Mouse (Mus musculus) hindbrain, postnatal 0 days (tissue): ENCODE results near the gene Rarres2. TPM values are rescaled to one million over a fixed set of nuclear protein-coding genes. Genes with fewer than 3 reads are reported as not detected.

ENCODE experiments used
- ATAC-seq: fragments of 200-750 bp; cut with Nextera tagmentation; 2 replicates; pipeline ENCODE4 v1.8.0; 2017; ENCODE audit warnings: mild to moderate bottlenecking, moderate TSS enrichment, moderate library complexity
- DNase-seq: peaks from one replicate; pipeline ENCODE4 v3.0.0-alpha.2; 2015; ENCODE audit warnings: low spot score
- H3K27ac ChIP-seq: fragments of 300-500 bp; sonication (generic); 2 replicates; pipeline ENCODE4 v1.5.1; 2014; ENCODE audit warnings: mild to moderate bottlenecking
- H3K27me3 ChIP-seq: fragments of 300-500 bp; sonication (generic); 2 replicates; pipeline ENCODE4 v1.6.1; 2014; ENCODE audit warnings: low read length, mixed read lengths; ENCODE audit not compliant: insufficient read depth
- H3K36me3 ChIP-seq: fragments of 300-500 bp; sonication (generic); 2 replicates; pipeline ENCODE4 v1.6.1; 2014; ENCODE audit warnings: low read length, mixed read lengths; ENCODE audit not compliant: insufficient read depth
- H3K4me1 ChIP-seq: fragments of 300-500 bp; sonication (generic); 2 replicates; pipeline ENCODE4 v1.6.1; 2014; ENCODE audit warnings: antibody characterized with exemption, low read length, mixed read lengths; ENCODE audit not compliant: insufficient read depth
- H3K4me2 ChIP-seq: fragments of 300-500 bp; sonication (generic); 2 replicates; pipeline ENCODE4 v1.6.1; 2014; ENCODE audit warnings: low read depth, mild to moderate bottlenecking, low read length, moderate library complexity, mixed read lengths
- H3K4me3 ChIP-seq: fragments of 300-500 bp; sonication (generic); 2 replicates; pipeline ENCODE4 v1.5.1; 2014; ENCODE audit warnings: low read length
- H3K9ac ChIP-seq: fragments of 300-500 bp; sonication (generic); replicated peaks from 2 replicates; pipeline ENCODE4 v1.6.1; 2014; ENCODE audit warnings: mild to moderate bottlenecking, low read length, moderate library complexity, mixed read lengths
- H3K9me3 ChIP-seq: fragments of 300-500 bp; sonication (generic); 2 replicates; pipeline ENCODE4 v1.6.1; 2016; ENCODE audit warnings: low read length, mixed read lengths
- CTCF ChIP-seq: IDR thresholded peaks from 2 replicates; pipeline ENCODE4 v1.5.1; 2016; ENCODE audit warnings: antibody characterized with exemption, control low read depth, low read depth
- WGBS: fragments of 180-500 bp; shearing (Covaris S2); extraction: QIAGEN DNeasy Blood & Tissue Kit; methylation state at CpG from one replicate; pipeline ENCODE4 v1.1.7; 2014; 5-methylcytosine and 5-hydroxymethylcytosine counted together
- polyA plus RNA-seq: library from polyadenylated mRNA; unstranded; fragments of >200 nt; fragmentation: Nextera tagmentation; extraction: Ambion mirVana; gene quantifications from 2 replicates; pipeline ENCODE4 v1.2.1, GENCODE M21; 2015
- total RNA-seq: library from RNA; depleted of rRNA; stranded (reverse); fragments of >200 nt; gene quantifications from 2 replicates; pipeline ENCODE4 v1.2.3, GENCODE M21; 2014

Gene Rarres2
- total and polyA plus RNA-seq, 2 experiments from 2014 or later = 4.3 to 10.4 TPM

DNA sequence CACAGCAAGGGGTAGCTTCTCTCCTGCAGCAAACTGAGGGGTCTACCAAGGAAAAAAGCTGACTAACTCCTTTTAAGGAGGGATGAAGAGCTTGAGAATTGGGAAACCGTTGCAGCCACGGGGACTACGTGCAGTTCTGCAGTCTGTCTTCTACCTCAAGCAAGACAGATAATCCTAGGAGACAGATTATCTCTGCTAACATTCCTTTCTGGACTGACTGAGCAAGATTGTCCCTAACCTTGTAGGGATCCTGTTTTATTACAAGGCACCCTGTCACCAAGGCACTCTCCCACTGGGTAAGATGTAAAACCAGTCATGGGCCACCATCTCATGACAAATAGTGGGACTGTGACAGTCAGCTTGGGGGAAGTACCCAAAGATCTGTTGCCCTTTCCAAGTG lies 8.7 kb upstream of the Rarres2 start:
- DNase-seq = no peak
- H3K36me3 ChIP-seq = no peaks in the 10 kb centered on the region
- no peaks in the 10 kb centered on the region for H3K27me3 ChIP-seq
- H3K4me1 ChIP-seq = no peaks in the 10 kb centered on the region
- no peak for TF ChIP-seq CTCF
- H3K9me3 ChIP-seq = no peaks in the 10 kb centered on the region
- H3K4me3 ChIP-seq = no peak overlapping the region
- H3K27ac ChIP-seq = no peak overlapping the region
- WGBS = 31% methylated on average over 3 of the region's 3 CpGs
- no peak overlapping the region for H3K9ac ChIP-seq
- H3K4me2 ChIP-seq = no peak overlapping the region
- no peak for ATAC-seq

DNA sequence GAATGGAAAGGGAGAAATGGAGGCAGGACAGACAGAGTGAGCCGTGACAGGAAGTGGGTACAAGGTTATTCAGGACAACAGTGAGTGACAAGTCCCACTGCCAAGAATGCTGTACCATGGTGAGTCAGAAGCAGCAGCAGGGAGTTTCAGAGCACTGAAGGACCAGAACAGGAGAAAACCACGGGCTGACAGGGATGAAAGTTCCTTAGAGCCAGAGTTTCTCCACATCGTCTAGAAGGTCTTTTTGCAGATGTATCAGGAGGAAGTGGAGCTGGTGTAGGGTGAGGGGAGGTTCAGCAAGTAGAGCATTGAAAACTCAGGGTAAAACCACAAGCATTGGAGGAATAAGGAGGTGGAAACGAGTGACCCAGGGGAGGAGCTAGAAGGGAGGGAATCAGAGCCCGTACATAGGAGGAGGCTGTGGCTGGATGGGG lies 6.6 kb upstream of the Rarres2 start:
- ATAC-seq (no peak), DNase-seq (no peak)
- no peaks in the 10 kb centered on the region for H3K4me1 ChIP-seq
- TF ChIP-seq CTCF = no peak
- no peak overlapping the region for H3K9ac ChIP-seq
- no peak overlapping the region for H3K27ac ChIP-seq
- no peaks in the 10 kb centered on the region for H3K36me3 ChIP-seq
- no peaks in the 10 kb centered on the region for H3K9me3 ChIP-seq
- H3K4me2 ChIP-seq = no peak overlapping the region
- no peak overlapping the region for H3K4me3 ChIP-seq
- no peaks in the 10 kb centered on the region for H3K27me3 ChIP-seq
- 34% methylated on average over 5 of the region's 5 CpGs for WGBS

DNA sequence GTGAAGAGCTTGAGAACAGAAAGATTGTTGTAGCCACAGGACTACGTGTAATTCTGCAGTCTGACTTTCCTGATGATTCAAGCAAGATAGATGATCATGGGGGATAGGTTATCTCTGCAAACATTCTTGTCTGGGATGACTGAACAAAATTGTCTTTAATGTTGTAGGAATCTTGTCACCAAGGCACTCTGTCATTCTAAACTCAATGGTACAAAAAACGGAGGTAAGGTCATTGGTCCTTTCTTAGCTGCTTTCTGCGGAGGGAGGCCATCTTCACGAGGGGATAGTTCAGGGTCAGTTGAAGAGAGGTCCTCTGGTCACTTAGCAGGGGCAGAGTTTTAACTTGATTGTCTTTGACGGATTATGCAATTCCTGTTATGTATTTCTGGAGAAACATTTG lies 6.1 kb upstream of the Rarres2 start:
- 64% methylated on average over 5 of the region's 5 CpGs for WGBS
- ATAC-seq = no peak

DNA sequence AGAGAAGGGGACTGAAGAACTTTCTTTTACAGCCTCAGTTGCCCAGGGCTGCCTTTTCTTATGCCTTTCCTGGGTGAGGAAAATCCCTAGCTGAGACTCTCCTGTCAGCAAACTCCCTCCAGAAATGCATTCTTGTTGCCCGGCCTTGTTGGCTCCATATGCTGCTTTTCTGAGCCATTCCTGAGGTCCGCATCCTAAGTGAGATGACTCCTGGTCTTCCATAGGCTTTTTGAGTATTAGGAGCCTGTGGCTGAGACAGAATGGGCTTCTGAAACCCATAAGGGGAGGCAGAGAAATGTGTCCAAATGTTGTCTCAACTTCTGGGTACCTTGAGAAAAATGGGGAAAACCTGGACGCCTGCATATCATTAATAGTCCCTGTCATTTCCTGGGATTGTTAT lies 1.4 kb upstream of the Rarres2 start:
- H3K36me3 ChIP-seq = no peaks in the 10 kb centered on the region
- H3K9me3 ChIP-seq = no peaks in the 10 kb centered on the region
- DNase-seq (no peak), ATAC-seq (no peak)
- H3K4me3 ChIP-seq = no peak overlapping the region
- no peak for TF ChIP-seq CTCF
- H3K4me1 ChIP-seq = no peaks in the 10 kb centered on the region
- H3K27me3 ChIP-seq = no peaks in the 10 kb centered on the region
- WGBS = 79% methylated on average over 3 of the region's 3 CpGs
- no peak overlapping the region for H3K27ac ChIP-seq
- H3K9ac ChIP-seq = no peak overlapping the region
- no peak overlapping the region for H3K4me2 ChIP-seq

More for the DNA sequence above, 6.1 kb upstream of the Rarres2 start:
- Histone ChIP-seq H3K4me2 (no peak overlapping the region), H3K36me3 (no peaks in the 10 kb centered on the region), H3K4me1 (no peaks in the 10 kb centered on the region), H3K9me3 (no peaks in the 10 kb centered on the region), H3K4me3 (no peak overlapping the region), H3K27me3 (no peaks in the 10 kb centered on the region), H3K27ac (no peak overlapping the region), H3K9ac (no peak overlapping the region)
- TF ChIP-seq CTCF = no peak
- DNase-seq = no peak

DNA sequence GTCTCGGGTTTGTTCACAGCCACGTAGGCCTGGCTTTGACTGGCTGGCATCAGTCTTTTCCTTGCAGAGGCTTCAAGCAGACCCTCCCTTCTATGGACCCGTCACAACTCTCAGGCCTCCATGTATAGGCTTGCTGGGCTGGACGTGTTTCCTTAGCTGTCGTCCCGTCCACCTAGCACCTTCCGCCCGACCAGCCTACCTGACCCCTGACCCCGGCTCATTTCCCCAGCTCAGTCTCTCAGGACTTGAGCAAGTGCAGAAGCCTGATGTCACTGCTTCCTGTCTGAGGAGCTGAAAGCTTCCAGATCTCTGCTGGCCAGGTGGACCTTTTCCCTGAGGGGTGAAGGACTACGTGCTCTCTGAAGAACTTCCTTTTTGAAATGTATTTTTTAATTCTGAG lies 691 bp upstream of the Rarres2 start:
- Histone ChIP-seq H3K36me3 (no peaks in the 10 kb centered on the region), H3K27me3 (no peaks in the 10 kb centered on the region), H3K4me2 (no peak overlapping the region), H3K9ac (no peak overlapping the region), H3K27ac (no peak overlapping the region), H3K4me1 (no peaks in the 10 kb centered on the region; the same call in 1 of the 2 replicates), H3K9me3 (no peaks in the 10 kb centered on the region), H3K4me3 (no peak overlapping the region)
- no peak for DNase-seq
- 73% methylated on average over 10 of the region's 10 CpGs for WGBS
- no peak for TF ChIP-seq CTCF
- no peak for ATAC-seq

DNA sequence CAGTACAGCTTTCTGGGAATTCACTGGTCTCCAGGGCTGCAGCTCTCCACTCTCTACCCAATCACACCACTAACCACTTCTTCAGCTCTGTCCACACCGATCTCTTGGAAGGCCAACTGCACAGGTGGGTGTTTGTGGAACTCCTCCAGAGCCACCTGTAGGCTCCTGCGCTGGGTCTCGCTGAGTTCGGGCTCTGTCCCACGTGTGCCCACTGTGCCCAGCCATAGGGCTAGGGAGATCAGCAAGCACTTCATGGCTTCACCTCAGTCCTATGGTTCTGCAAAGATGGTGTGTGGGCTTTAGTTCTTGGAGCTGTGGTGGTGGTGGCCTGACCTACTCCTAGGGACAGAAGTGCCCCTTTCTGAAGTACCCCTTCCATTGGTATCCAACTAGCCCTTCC lies 575 bp downstream of the Rarres2 start:
- Histone ChIP-seq H3K27me3 (no peaks in the 10 kb centered on the region), H3K4me2 (no peak overlapping the region), H3K4me1 (no peaks in the 10 kb centered on the region; the same call in 1 of the 2 replicates), H3K9me3 (no peaks in the 10 kb centered on the region), H3K9ac (no peak overlapping the region), H3K4me3 (no peak overlapping the region), H3K27ac (no peak overlapping the region; the same call in 1 of the 2 replicates), H3K36me3 (no peaks in the 10 kb centered on the region)
- DNase-seq = no peak
- WGBS = 89% methylated on average over 5 of the region's 5 CpGs
- no peak for ATAC-seq
- no peak for TF ChIP-seq CTCF

- Histone ChIP-seq H3K27me3 (no peaks in the 10 kb centered on the region), H3K9ac (no peak overlapping the region), H3K4me3 (no peak overlapping the region), H3K4me1 (no peaks in the 10 kb centered on the region; the same call in 1 of the 2 replicates), H3K4me2 (no peak overlapping the region), H3K9me3 (no peaks in the 10 kb centered on the region), H3K27ac (0 out of 2 replicates have a peak overlapping the region, but pooled peaks have one; percentile 62), H3K36me3 (no peaks in the 10 kb centered on the region)
- no peak for TF ChIP-seq CTCF
- no peak for DNase-seq
- WGBS = 70% methylated on average over 8 of the region's 8 CpGs
- ATAC-seq = no peak
Measured at GRCm38 (mm10) chr6:48569065-48569807, 3.4 kb downstream of the Rarres2 start.
